Mouse (Mus musculus) layer of hippocampus, postnatal 10 days (tissue): Measurements from ENCODE around the gene Sh3rf3. TPM values are rescaled to one million over a fixed set of nuclear protein-coding genes. Genes with fewer than 3 reads are reported as not detected.

Experiments
- DNase-seq, 2 experiments: peaks; one replicate each; pipeline ENCODE4 v3.0.0; 2021; ENCODE audit warnings: low spot score in 2 of 2
- microRNA-seq, 2 experiments: library from miRNA; unstranded; fragments of <30 nt; microRNA quantifications; one replicate each; pipeline ENCODE4 v1.2.0; 2021
- total RNA-seq, 2 experiments: library from RNA; stranded (reverse); gene quantifications; 2 replicates each; pipeline ENCODE4 v1.2.3; 2021

The Sh3rf3 gene
- total RNA-seq, 2 experiments from 2014 or later, result 47.8 to 50.1 TPM

- no peak for DNase-seq
These were observed 349.2 kb downstream of the Sh3rf3 start for GRCm38 (mm10) chr10:59162185-59162897.

- peak; percentile 57 to 74 for DNase-seq
These were observed 353.2 kb downstream of the Sh3rf3 start for GRCm38 (mm10) chr10:59166104-59166944.

GRCm38 (mm10) chr10:59171042-59171441 lies 357.9 kb downstream of the Sh3rf3 start:
- DNase-seq, result no peak

- DNase-seq, result no peak
These were observed 359.4 kb downstream of the Sh3rf3 start for GRCm38 (mm10) chr10:59172539-59172938.

- DNase-seq, result no peak
These were observed 366.5 kb downstream of the Sh3rf3 start for GRCm38 (mm10) chr10:59179620-59180019.

- DNase-seq, result no peak
These were observed 369.1 kb downstream of the Sh3rf3 start for GRCm38 (mm10) chr10:59182306-59182705.

Small RNAs within 50 kb of the gene (microRNA-seq; reads per million reads assigned to microRNA genes)
- 0 reads per million in 2 experiments for gene Gm27672

Other genes starting within 250 kb of the Sh3rf3 start
- under 1 TPM; 0.32 to 0.36 TPM for gene Edar, start 137.7 kb upstream of the Sh3rf3 start, total RNA-seq
- not detected for gene Gm17542, start 95.1 kb upstream of the Sh3rf3 start, total RNA-seq